Mouse (Mus musculus) embryo, embryonic 9.5 days (tissue): ENCODE data around the gene Lrrc8d.

Source experiments
- DNase-seq: peaks from one replicate; pipeline ENCODE4 v3.0.0-alpha.2; 2017; ENCODE audit errors: extremely low spot score

Lrrc8d gene

GRCm38 (mm10) chr5:105765386-105765785 is 65.6 kb downstream of the Lrrc8d start:
- DNase-seq, result no peak

DNA sequence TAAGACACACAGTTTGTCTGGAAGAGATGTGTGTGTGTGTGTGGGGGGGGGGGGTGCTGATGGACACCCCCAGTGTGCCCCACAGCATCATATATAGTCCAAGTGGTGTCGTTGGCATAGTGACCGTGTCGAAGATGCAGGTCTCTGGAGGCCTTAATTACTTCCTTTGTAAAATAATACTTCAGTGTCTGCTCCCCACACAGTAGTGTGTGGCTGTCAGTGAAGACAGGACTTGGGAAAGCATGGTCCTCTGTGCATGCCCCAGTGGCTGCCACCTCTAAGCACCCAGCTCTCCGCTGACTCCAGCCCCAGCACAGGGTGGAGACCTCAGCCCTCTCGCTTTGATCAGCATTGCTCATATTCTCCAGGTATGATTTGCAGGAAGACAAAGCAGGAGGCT is 76.6 kb downstream of the Lrrc8d start:
- no peak for DNase-seq

DNA sequence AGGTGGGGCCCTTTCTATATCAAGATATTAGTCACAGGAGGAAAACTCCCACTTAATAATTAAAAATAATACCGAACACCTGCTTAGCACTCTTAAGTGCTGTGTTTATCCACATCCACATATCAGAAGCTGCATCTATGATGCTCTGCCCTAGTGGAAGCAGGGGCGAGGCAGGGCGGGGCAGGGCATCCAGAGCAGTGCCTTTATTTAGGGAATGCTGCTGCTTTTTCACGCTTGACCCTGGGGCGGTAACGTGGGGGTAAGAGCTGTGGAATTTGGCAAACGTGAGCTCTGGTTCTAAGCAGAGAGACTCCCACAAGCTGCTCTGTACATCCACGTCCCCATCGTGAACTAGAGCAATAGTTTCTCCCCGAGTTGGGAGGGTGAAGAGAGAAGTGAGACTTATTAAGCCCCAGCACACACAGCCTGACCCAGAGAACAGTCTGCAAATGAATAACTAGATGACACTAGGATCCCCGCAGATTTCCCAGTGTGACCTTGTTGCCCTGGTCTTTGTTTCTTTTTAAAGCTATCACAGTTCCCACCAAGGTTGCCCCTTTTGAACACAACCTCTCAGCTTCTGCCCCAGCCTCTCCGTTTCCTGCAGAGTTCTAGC is 77.3 kb downstream of the Lrrc8d start:
- no peak for DNase-seq

DNA sequence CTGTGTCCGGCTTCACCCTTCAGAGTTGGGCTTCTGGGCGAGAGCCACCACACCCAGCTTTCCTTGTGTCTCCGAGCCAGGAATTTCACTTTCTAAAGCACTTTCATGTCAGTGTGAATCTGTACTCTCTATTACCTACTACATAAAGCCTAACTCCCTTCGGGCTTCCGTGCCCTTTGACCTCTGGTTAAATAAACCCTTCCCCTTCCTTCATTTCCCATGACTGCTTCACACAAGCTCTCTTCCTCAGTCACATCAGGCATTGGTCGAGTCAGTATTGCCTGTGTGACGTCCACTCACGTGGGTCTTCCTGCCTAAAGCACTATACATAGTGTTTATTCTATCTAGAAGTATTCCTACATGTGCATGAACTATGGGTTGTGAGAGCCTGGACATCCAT is 77.9 kb downstream of the Lrrc8d start:
- peak; percentile 48 for DNase-seq

DNA sequence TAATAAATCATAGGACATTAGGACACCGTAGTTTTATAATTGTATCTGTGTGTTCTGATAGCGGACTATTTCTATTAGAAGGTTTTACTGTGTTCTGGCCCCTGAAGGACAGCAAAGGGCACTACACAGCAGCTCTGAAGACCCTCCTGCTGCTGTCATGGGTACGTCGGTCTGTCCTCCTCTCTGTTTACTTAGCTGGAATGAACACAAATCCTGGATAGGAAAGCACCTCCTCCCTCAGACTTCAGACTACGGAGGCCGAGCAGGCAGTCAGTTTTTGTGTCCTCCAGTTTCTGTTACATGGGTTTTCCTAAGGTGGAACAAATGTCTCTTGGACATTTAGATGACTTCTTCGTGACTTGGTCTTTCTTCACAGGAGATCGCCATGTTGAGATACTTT is 78.4 kb downstream of the Lrrc8d start:
- no peak for DNase-seq

DNA sequence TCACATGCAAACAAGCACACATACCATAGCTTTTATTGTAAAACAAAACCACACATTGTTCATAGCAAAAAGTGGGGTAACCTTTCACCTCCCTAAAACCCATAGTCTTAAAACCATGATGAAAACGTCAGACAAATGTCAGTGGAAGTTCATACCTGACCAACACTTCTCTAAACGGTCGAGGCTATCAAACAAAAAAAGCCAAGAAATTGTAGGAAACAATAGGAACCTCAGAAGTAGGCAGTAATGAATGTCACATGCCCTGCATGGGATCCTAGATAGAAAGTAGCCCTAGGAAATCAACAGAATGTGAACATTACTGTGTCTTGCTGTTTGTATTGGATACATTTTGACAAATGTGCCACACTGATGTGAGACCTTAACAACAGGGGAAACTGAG is 79.0 kb downstream of the Lrrc8d start:
- no peak for DNase-seq

DNA sequence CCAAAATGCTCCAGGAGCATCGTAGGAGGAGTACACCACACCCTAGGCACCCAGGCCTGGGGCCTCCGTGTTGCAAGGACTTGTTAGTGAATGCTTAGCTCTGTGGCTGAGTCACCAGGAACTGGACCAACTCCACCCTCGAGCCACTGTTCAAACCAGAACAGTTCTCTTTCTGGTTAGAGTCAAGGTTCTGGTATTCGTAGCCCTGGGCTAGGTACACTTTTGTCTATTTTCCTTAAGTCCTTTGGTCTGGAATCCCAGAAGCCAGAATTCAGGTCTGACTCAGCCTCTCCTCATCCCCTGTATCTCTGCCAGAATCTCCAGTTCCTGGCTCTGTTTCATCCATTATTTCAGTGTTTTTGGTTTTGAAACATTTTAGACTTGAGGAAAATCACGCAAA is 79.6 kb downstream of the Lrrc8d start:
- DNase-seq, result no peak

- DNase-seq, result no peak
Measured at GRCm38 (mm10) chr5:105783848-105784247, 84.1 kb downstream of the Lrrc8d start.

GRCm38 (mm10) chr5:105784724-105785123 is 85.0 kb downstream of the Lrrc8d start:
- DNase-seq, result no peak

DNA sequence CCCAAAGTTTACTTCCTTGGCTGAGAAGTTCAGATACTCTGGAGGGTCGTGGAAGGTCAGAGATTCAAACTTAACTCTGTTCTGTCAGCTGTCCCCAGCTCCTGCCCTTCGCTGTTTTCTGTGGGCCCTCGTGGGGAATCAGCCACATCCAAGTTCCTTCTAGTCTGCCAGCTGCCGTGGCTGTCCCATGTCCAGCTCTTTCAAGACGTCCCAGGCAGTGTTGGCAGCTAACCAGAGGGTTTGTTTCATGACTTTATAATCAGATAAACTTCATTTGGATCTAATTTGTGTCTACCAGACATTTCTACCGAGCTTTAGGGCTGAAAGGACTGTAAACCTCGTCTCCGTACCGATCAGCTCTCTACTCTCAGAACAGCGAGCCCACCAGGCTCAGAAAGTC is 87.8 kb downstream of the Lrrc8d start:
- no peak for DNase-seq

- DNase-seq, result no peak
Measured at GRCm38 (mm10) chr5:105789801-105790200, 90.0 kb downstream of the Lrrc8d start.

DNA sequence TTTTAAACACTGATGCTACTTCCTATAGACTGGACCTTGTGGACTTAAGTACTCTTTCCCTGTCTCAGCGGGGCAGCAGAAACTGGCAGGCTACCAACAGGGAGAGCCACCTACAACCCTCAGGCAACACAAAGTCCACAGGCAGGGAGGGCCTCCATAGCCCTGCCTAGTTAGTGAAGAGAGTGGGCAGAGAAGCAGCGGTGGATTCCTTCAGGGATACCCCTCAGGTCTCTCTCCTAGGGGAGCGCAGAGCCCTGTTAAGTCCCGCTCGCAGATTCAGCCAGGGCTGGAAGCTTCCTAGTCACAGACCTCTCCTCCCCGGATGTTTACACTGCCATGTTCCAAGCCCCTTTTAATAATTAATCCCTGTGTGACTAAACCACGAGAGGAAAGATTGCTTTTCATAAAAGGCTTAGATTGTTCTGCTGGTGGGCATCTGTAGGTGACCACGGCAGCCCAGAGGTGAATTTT is 92.6 kb downstream of the Lrrc8d start:
- DNase-seq, result no peak

DNA sequence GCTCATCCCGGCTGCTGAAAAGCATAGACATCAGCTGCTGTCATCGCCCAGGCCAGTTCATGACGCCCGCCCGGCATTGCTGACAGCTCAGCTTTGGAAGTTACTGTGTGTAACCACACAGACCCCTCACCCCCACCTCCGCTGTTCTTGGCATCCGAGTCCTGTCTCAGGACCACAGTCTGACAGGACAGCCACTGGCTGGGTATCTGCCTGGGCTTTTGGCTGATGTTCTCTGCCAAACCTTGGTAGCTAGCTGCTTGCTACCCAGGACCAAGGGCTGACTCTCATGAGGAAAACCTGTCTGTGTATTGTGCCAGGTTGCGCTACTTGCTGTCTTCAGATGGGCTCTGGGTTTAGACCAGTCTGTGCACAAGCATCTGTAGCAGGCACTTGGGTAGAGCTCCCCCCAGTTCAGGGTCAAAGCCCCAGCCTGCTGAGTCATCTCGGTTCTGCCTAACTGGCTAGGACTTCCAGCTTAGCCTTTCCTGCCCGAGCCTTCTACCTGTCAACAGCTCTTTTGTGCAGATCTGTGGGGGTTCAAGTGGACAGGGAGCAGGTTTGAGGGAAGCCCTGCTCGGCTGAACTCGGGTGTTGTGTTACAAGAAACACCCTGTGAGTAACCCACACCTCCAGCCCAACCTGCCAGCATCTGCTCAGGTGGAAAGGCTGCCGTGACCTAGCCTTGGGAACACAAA is 93.2 kb downstream of the Lrrc8d start:
- no peak for DNase-seq

DNA sequence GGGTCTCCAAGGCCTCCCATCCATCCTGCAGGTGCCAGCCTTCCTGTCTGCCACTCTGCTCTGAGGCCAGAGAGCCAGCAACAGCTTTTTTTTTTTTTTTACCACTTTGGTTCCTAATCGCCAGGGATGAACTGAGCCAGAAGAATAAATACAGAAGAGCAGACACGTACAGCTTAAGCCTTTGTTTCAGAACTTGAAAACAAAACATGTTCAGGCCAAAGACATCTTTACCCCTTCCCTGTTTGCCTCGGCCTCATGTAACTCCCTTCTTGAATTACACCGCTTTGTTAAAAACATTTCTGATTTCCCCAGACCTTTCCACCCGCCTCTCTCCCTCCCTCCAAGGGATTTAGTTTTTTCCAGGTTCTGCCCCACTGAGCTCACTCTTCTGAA is 93.8 kb downstream of the Lrrc8d start:
- no peak for DNase-seq

DNA sequence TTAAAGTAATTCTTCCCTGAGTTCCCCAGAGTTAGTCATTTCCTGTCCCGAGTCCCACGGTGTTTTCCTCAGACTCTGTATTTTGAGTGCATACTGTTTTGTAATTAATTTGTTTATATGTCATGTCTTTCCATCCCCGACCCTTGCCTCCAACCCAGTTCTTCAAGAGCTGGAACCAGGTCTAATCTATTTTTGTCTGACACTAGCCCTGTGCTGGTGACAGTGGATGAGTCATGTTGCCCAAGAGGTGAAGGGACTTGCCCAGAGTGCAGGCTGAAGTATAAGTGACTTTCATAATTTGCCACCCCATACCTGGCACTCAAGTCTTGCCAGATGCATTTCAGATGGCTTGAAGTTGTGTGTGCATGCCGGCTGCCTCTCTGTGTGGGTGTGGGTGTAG is 98.7 kb downstream of the Lrrc8d start:
- no peak for DNase-seq

GRCm38 (mm10) chr5:105799850-105800635 is 100.3 kb downstream of the Lrrc8d start:
- DNase-seq, result no peak

DNA sequence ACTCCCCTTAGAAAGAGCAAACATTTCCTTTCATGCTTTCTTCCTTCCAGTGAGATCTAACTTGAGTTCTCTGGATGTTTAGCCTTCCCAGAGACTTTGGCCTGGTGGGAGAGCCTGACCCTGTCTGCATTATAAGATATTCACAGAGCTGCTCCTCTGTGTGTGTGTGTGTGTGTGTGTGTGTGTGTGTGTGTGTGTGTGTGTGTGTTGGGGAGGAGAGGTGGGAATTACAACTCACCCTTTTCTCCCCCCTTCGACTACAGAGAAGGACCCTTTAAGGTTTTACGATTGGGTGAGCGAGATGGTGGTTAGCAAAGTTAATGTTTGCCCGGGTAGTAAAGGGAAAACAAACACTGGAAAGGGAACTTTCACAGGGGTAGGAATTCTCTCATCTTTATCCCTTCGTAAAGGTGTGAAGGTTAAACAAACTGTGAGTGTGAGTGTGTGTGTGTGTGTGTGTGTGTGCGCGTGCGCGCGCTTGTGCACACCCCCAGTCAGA is 101.3 kb downstream of the Lrrc8d start:
- DNase-seq, result no peak

- DNase-seq, result no peak
Measured at GRCm38 (mm10) chr5:105805955-105806354, 106.2 kb downstream of the Lrrc8d start.

DNA sequence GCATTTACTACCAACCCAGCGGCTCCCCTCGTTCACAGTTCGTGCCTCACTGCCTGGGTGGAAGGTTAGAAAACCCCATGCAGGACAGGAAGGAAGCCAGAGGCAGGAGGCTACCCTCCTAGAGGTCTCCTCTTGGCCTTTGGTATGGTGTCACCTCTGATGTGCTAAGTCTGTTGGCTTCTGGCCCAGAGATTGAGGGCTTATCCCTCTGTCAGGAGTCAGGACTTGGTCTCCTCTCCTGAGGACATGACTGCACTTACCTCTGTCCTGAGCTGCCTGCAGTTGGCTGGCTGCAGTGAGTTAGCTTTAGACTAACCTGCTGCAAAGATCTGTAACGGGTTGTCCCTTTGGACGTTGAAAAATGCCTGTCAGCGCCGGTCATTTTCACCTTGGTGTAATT is 107.7 kb downstream of the Lrrc8d start:
- DNase-seq, result no peak

DNA sequence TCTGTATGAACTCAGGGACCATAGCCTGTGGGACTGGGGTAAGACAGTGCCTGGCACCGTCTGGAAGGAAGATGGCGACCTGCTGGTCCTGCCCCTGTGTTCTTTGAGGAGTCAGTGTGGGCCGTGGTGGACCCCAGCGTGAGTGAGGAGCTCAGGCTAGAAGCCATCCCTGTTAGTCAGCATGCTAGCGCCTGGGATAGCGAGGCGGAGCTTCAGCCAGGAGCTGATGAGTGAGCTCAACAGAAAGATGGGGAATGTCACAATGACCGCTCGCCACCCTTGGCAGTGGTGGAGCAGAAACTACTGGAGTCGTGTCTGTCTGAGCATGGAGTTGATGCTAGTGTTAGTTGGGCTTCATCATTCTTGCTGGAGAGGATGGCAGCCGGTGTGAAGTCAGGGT is 109.3 kb downstream of the Lrrc8d start:
- no peak for DNase-seq

GRCm38 (mm10) chr5:105813036-105813435 is 113.3 kb downstream of the Lrrc8d start:
- DNase-seq, result no peak

- no peak for DNase-seq
Measured at GRCm38 (mm10) chr5:105813974-105814373, 114.2 kb downstream of the Lrrc8d start.

GRCm38 (mm10) chr5:105816118-105816517 is 116.3 kb downstream of the Lrrc8d start:
- DNase-seq, result no peak
